Comparison of ENCODE assay signal across 8 mouse cellular contexts in the genomic region with DNA sequence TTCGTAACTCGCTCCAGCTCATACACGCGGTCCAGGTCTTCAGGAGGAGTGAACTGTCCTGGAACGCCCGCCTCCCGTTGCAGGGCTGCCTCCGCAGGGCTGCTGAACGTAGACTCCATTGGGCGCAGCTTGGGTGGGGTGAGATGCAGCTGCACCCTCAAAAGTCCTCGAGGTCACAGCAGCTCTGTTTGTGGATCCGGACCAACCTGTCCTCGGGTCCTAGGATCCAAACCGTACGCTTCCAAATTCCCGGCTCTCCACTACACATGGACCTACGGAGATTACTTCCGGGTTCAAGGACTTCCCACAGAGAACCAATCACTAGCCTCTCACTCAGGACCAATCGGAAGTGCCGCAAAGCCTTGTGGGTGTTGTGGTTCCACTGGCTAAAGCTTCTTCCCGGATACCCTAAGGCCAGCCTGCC. TPM values are rescaled to one million over a fixed set of nuclear protein-coding genes. Genes with fewer than 3 reads are reported as not detected.
DNase-seq lines count a peak whose midpoint lies in the region; ATAC-seq lines count a peak whose summit lies in the region.

Gene Dph2 (minus strand): TSS at position 295 of the 424 bp plus-strand sequence.

- peaks cover 27% of the 10 kb centered on the region for H3K36me3 ChIP-seq in hindbrain, embryonic 15.5 days

- peaks cover 16% of the 10 kb centered on the region for H3K4me1 ChIP-seq in hindbrain, embryonic 15.5 days (replicated peaks)

- ATAC-seq in hindbrain, embryonic 15.5 days (ENCODE audit: low FRiP score, low read depth), result peak; percentile 87

- WGBS in hindbrain, embryonic 15.5 days, result under 1% methylated on average over 21 of the region's 21 CpGs

- H3K27ac ChIP-seq in hindbrain, embryonic 15.5 days (replicated peaks), result no peak within 1 kb of the TSS

- peak; percentile 92 for DNase-seq in ZHBTc4 (ENCODE audit: low read depth, low spot score)
- peak; percentile 81 to 86 for DNase-seq in cerebellum, postnatal 36 days
- peak; percentile 80 to 85 for DNase-seq in frontal cortex, postnatal 36 days (ENCODE audit: low spot score in 2 of 2)
- peak; percentile 85 for DNase-seq in left cerebral cortex, adult 11 months (ENCODE audit: low spot score)
- DNase-seq in lung, postnatal 36 days, result peak; percentile 95
- DNase-seq in right cerebral cortex, adult 18-20 months, result peak; percentile 93
- peak; percentile 78 for DNase-seq in urinary bladder, postnatal 14 days (ENCODE audit: low spot score)

- H3K4me3 ChIP-seq in hindbrain, embryonic 15.5 days, result peak within 1 kb of the TSS; percentile 56

- peak within 1 kb of the TSS; percentile 30 for H3K9ac ChIP-seq in hindbrain, embryonic 15.5 days

- H3K4me2 ChIP-seq in hindbrain, embryonic 15.5 days, result peak within 1 kb of the TSS; percentile 67

- no peaks in the 10 kb centered on the region for H3K27me3 ChIP-seq in hindbrain, embryonic 15.5 days

- no peaks in the 10 kb centered on the region for H3K9me3 ChIP-seq in hindbrain, embryonic 15.5 days

RNA-seq across cellular contexts. Expression of gene Dph2, which starts in this region (rescaled TPM):
- 21.8 and 23.6 TPM in 2 replicates for polyA plus RNA-seq in hindbrain, embryonic 15.5 days (2015; fragmentation: Nextera tagmentation; extraction: Ambion mirVana)
